Mouse (Mus musculus): ENCODE data around the gene Tapt1.

Tapt1 gene

GRCm38 (mm10) chr5:44233933-44234332, 7.5 kb upstream of the Tapt1 start:
- DNase-seq (ENCODE audit: low spot score): no peak

GRCm38 (mm10) chr5:44228756-44229155, 2.3 kb upstream of the Tapt1 start:
- no peak for DNase-seq (ENCODE audit: low spot score)

DNA sequence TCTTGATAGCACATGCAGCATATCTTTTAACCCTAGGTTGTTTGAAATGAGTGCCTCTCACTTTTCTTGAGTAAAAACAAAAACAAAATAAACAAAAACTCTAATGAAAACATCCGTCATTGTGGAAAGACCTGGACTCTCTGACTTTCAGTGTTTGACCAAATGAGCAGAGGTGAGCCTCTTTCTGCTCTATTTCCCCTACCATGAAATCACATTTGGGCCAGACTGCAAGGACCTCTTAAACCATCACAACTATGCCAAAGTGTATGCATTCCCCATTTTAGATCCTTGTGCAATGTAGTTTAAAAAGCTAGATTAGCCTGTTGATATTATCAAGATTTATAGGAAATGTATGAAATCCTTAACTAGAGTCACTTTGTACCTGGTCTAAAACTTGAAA, 1.9 kb upstream of the Tapt1 start:
- no peak for DNase-seq (ENCODE audit: low spot score)

DNA sequence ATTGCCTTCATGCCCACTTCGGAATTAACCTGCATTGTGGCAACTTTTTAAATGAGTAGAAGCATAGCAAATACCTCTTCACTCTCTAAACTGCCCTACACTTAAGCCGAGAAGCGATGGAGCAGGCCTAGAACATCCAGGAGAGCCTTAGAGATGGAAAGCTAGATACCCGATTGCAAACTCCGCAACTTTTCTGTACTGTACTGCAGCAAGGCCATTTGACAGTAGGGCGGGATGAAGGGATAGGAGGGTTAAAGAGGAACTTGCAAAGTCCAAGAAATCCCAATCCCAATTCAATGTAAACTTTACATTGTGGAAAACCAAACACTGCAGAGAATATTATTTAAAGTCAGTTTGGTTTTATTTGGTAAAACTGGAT, 1.0 kb upstream of the Tapt1 start:
- no peak for DNase-seq (ENCODE audit: low spot score)

- DNase-seq (ENCODE audit: low spot score): no peak
Observed at GRCm38 (mm10) chr5:44225911-44226520, 410 bp downstream of the Tapt1 start.

GRCm38 (mm10) chr5:44224916-44225600, 1.4 kb downstream of the Tapt1 start:
- no peak for DNase-seq (ENCODE audit: low spot score)

DNA sequence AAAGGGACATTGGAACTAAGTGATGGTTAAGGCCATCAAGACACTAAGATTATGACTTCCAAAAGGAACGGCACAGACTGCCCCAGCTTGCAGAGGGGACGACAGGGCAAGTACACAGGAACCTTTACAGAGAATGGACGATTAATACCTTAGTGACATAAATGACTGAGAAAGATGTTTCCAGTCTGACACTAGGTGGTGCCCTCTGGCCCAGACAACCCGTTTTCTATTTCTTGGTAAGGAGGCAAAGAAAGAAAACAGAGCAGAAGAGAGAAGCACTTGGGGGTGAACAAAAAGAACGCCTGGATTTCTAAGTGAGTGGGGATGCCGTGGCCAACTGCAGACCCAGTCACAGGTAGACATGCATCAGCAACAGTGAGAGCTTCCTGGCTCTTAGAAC, 2.2 kb downstream of the Tapt1 start:
- DNase-seq (ENCODE audit: low spot score): no peak

- no peak for DNase-seq (ENCODE audit: low spot score)
Observed at GRCm38 (mm10) chr5:44223341-44223881, 3.0 kb downstream of the Tapt1 start.

DNA sequence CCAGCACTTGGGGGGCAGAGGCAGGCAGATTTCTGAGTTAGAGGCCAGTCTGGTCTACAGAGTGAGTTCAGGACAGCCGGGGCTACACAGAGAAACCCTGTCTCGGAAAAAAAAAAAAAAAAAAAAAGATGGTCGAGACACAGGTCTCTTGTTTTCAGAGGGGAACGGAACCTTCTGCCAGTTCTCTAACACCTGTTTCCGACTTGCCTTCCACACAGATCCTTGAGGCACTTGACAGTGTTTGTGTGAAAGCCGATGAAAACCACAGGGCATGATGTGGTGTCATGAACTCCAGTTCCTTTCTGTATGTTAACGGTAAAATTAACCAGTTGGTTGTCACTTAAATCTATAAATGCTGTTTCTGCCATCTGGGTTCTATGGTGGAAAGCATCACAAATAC, 6.0 kb downstream of the Tapt1 start:
- no peak for DNase-seq (ENCODE audit: low spot score)

DNA sequence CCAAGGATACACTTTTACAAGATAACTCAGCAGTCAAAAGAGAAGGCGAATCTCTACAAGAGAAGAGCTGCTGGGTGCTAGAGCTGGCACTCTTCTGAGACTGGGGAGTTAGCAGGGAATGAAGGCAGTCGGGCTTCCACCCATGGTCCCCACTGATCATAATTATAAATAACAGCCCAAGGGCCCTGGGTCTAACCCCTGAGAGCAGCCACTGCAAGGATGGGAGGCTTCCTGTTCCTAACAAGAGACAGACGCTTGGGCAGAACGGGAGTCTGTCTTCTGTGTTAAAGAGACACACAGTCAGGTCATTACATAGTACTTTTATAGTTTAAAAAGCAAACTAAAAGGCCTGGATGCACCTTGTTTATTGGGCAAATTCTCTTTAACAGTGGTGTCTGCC, 6.6 kb downstream of the Tapt1 start:
- DNase-seq (ENCODE audit: low spot score): no peak

GRCm38 (mm10) chr5:44218483-44218882, 7.9 kb downstream of the Tapt1 start:
- no peak for DNase-seq (ENCODE audit: low spot score)

GRCm38 (mm10) chr5:44217685-44218041, 8.8 kb downstream of the Tapt1 start:
- DNase-seq (ENCODE audit: low spot score): no peak

GRCm38 (mm10) chr5:44217041-44217684, 9.3 kb downstream of the Tapt1 start:
- DNase-seq (ENCODE audit: low spot score): no peak

DNA sequence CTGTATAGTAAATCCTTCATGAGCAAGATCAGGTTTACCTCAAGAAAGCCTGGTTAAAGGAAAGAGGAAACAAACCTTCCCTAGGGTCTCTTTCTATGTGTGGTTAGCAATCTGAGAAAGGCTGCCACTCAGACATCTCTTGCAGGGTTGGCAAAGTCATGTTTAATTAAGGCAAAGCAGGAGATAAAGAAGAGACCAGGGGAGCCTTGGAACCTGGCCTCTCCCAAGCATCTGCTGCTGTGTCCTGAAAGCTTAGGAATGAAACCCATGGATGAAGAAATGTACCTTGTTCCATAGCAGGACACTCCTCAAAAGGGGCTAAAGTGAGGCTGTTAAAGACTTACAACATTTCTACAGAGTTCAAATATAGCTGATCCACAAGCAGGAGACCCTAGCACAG, 11.3 kb downstream of the Tapt1 start:
- no peak for DNase-seq (ENCODE audit: low spot score)

DNA sequence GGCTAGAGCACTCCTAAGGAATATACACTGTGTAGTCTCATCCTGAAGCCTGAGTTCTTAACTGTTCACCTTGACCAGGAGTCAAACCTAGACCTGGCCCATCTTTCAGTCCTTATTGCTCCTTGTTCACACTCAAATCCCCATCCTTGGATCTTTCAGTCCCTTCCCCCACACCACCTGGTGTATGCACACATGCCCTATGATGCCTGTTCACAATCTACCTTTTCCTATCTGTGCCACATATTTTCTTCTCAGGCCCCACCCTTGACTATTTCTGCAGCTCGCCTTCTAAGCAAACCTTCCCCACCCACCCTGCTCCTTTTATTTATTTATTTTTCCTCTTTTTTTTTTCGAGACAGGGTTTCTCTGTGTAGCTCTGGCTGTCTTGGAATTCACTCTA, 12.4 kb downstream of the Tapt1 start:
- DNase-seq (ENCODE audit: low spot score): no peak

- no peak for DNase-seq (ENCODE audit: low spot score)
Observed at GRCm38 (mm10) chr5:44213391-44213790, 13.0 kb downstream of the Tapt1 start.

DNA sequence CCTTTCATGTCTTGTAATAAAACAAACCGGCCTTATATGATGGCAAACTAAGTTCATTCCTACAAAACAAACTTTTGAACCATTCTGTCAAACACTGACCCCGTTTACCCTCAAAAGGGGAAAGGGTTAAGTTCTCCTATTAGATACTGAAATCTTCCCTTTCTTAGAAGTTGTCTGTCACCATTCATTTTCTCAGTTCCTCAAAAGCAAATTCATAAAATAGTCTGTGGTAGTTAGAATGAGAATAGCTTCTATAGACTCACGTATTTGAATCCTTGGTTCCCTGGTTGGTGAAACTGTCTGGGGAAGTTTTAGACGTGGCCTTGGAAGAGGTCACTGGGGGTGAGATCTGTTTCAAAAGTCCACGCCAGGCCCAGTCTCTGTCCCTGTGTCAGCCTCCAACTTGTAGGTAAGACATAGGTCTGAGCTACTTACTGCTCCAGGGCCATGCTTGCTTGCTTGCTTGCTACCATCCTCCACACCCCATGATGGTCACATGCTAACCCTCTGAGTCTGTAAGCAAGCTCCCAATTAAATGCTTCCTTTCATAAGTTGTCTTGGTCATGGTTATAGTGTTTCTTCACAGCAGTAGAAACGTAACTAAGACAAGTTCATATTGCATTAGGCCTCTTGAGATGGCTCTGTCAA, 14.5 kb downstream of the Tapt1 start:
- DNase-seq (ENCODE audit: low spot score): no peak

GRCm38 (mm10) chr5:44207286-44207685, 19.1 kb downstream of the Tapt1 start:
- no peak for DNase-seq (ENCODE audit: low spot score)

- DNase-seq (ENCODE audit: low spot score): no peak
Observed at GRCm38 (mm10) chr5:44206651-44207050, 19.8 kb downstream of the Tapt1 start.

DNA sequence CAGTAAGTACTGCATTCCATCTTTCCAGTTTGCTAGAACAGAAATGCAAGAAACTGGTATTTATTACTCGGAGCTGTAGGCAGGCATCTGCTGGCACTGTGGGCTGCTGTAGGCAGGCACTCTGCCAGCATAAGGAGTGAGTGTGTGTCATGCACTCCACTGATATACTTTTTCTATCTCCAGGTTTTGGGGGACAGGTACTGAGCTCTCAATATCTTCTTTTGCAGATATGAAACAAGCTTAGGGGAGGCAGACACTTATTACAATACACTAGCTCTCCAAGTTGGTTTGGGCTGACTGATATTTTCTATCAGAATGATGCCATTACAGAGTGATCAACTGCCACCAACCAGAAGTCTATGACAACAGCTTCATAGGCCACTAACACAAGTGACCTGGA, 23.0 kb downstream of the Tapt1 start:
- no peak for DNase-seq (ENCODE audit: low spot score)

- DNase-seq (ENCODE audit: low spot score): no peak
Observed at GRCm38 (mm10) chr5:44201665-44202064, 24.8 kb downstream of the Tapt1 start.

DNA sequence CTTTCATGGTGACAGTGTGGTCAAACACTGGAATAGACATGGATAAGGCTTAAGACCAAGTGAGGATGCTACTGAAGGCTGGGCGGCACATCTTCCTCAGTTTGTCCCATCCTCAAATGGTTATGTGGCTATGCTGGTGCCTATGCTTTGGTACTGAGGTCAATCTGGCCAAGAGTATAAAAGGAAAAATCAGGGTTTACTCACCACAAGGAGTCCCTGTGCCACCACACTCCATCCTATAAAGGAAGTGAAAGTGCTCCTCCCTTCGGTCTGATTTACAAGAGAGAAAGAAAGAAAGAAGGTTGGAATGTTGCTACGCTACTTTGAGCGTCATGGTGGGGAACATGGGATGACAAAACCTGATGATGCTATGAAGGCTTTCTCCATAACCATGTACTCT, 27.3 kb downstream of the Tapt1 start:
- DNase-seq (ENCODE audit: low spot score): no peak

GRCm38 (mm10) chr5:44198471-44198870, 28.0 kb downstream of the Tapt1 start:
- DNase-seq (ENCODE audit: low spot score): no peak
